ENCODE assay signal across 9 mouse cellular contexts in the genomic region with DNA sequence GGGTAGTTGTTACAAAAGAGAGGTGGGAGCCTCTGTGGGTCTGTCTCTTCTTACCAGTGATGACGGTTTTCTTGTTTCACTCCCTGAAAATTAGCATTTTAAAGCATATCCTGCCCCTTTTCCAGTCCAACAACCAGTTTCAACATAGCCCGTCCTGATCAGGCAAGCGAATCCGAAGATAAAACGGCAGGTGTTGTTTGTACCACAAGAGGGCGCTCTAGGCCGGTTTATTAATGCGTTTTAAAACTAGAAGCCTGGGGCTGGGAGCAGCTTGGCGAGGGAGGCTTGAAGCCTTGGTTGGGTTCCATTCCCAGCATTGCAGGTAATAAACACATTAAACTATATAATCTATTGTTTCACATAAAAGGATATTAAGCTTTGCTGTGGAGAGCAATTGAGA. TPM values are rescaled to one million over a fixed set of nuclear protein-coding genes. Genes with fewer than 3 reads are reported as not detected.
A peak's percentile ranks its signal among the peaks of the same experiment; 100 is the strongest.
DNase-seq lines count a peak whose midpoint lies in the region; ATAC-seq and TF ChIP-seq lines count a peak whose summit lies in the region.
"Had no signal": no experiment of that assay in that cellular context is flagged by ENCODE, and none has a peak within 500 bp of the region (broad histone marks: within the 10 kb centered on the region; RNA-seq: fewer than 3 reads in every experiment).

No protein-coding gene starts in this region.

- no peaks in the 10 kb centered on the region for H3K36me3 ChIP-seq in liver, adult 2 months (ENCODE audit: control insufficient read depth, insufficient read depth, low read length)
- H3K36me3 ChIP-seq: limb, embryonic 12.5 days had no signal

- no peak overlapping the region for H3K4me3 ChIP-seq in bone marrow, adult 2 months (replicated peaks; ENCODE audit: control insufficient read depth, low read depth, low read length)
- H3K4me3 ChIP-seq in liver, adult 2 months (ENCODE audit: insufficient read depth, low read depth, low read length), result no peak overlapping the region
- H3K4me3 ChIP-seq: limb, embryonic 12.5 days had no signal

- no peak for TF ChIP-seq POLR2A in bone marrow, adult 2 months (IDR thresholded peaks at IDR 0.05; ENCODE audit: borderline replicate concordance, control insufficient read depth, low read depth, low read length)
- TF ChIP-seq POLR2A in liver, adult 2 months (IDR thresholded peaks at IDR 0.05; ENCODE audit: extremely low read depth, insufficient read depth, low read length), result no peak

- no peak overlapping the region for H3K9ac ChIP-seq in liver, adult 2 months (ENCODE audit: low read depth, low read length)
- H3K9ac ChIP-seq: limb, embryonic 12.5 days had no signal

- WGBS in bone marrow, adult 2 months, result under 1% methylated on average over 9 of the region's 9 CpGs
- 1% methylated on average over 9 of the region's 9 CpGs for WGBS in liver, adult 2 months

- TF ChIP-seq CTCF in bone marrow, adult 2 months (IDR thresholded peaks at IDR 0.05; ENCODE audit: control insufficient read depth, insufficient read depth, low read length), result peak; percentile 49
- TF ChIP-seq CTCF in liver, adult 2 months (IDR thresholded peaks at IDR 0.05; ENCODE audit: low read depth, low read length), result peak; percentile 57

- no peak overlapping the region for H3K27ac ChIP-seq in bone marrow, adult 2 months (ENCODE audit: control insufficient read depth, insufficient read depth, low read depth, low read length, poor library complexity)
- no peak overlapping the region for H3K27ac ChIP-seq in liver, adult 2 months (replicated peaks; ENCODE audit: insufficient read depth, low read depth, low read length)
- H3K27ac ChIP-seq: limb, embryonic 12.5 days had no signal

- H3K79me2 ChIP-seq in liver, adult 2 months (ENCODE audit: control insufficient read depth, insufficient read depth, low read length), result no peaks in the 10 kb centered on the region

- no peaks in the 10 kb centered on the region; the same call in 1 of the 2 replicates for H3K27me3 ChIP-seq in liver, adult 2 months (ENCODE audit: control insufficient read depth, insufficient read depth, low read length)

- DNase-seq in 3134 (ENCODE audit: extremely low read depth, insufficient read length, low spot score), result peak; percentile 39
- peak; percentile 90 for DNase-seq in CD4-positive, CD25-positive, alpha-beta regulatory T cell, adult 2 months (ENCODE audit: low read depth, low spot score)
- peak; percentile 51 to 79 for DNase-seq in kidney, adult 8-10 months
- peak; percentile 56 for DNase-seq in liver, adult 2 months (ENCODE audit: extremely low read depth, low read depth, low spot score)
- peak; percentile 71 for DNase-seq in retina, postnatal 7 days (ENCODE audit: low read depth, low spot score)
- DNase-seq in urinary bladder, postnatal 36 days (ENCODE audit: low spot score in 2 of 2), result peak; percentile 35 to 63

- peak; percentile 69 for ATAC-seq in erythroblast, adult 5-6 weeks (replicated peaks; ENCODE audit: low FRiP score, poor library complexity, severe bottlenecking)

- H3K4me1 ChIP-seq in bone marrow, adult 2 months (ENCODE audit: control insufficient read depth, insufficient read depth, low read length), result peaks cover 2% of the 10 kb centered on the region
- H3K4me1 ChIP-seq in liver, adult 2 months (ENCODE audit: control insufficient read depth, insufficient read depth, low read length), result no peaks in the 10 kb centered on the region
- H3K4me1 ChIP-seq: limb, embryonic 12.5 days had no signal

RNA-seq across cellular contexts. Expression of gene H2-Oa, which starts 14.6 kb away (rescaled TPM):
- polyA plus RNA-seq in bone marrow, adult 2 months (2011; ENCODE audit: insufficient read depth, insufficient read length, low replicate concordance, missing spikeins), result 3.9 and 6.3 TPM in 2 replicates
- 0.84 and 7.9 TPM in 2 replicates for total RNA-seq in erythroblast, adult 5-6 weeks (2015; ENCODE audit: low replicate concordance)
- total RNA-seq in erythroblast, adult 5-6 weeks (2017; ENCODE audit: low replicate concordance), result 1.1 TPM in 1 of 2 replicates, not detected in the other
- total RNA-seq in liver, adult 2 months (2014; rRNA removed), result 0.28 and 0.47 TPM in 2 replicates
- 0.76 and 1.4 TPM in 2 replicates for polyA plus RNA-seq in liver, adult 2 months (2012; rRNA removed)

RNA-seq across cellular contexts. Expression of gene Col11a2, which starts 38.3 kb away (rescaled TPM):
- 10.7 and 12.6 TPM in 2 replicates for polyA plus RNA-seq in bone marrow, adult 2 months (2011; ENCODE audit: insufficient read depth, insufficient read length, low replicate concordance, missing spikeins)
- total RNA-seq in erythroblast, adult 5-6 weeks (2015; ENCODE audit: low replicate concordance), result 1.3 TPM in 1 of 2 replicates, not detected in the other
- 4.3 and 7.0 TPM in 2 replicates for total RNA-seq in erythroblast, adult 5-6 weeks (2017; ENCODE audit: low replicate concordance)
- total RNA-seq in liver, adult 2 months (2014; rRNA removed), result 0.18 and 0.74 TPM in 2 replicates
- polyA plus RNA-seq in liver, adult 2 months (2012; rRNA removed), result 0.20 and 0.23 TPM in 2 replicates

RNA-seq across cellular contexts. Expression of gene H2-DMa, which starts 41.8 kb away (rescaled TPM):
- 14.2 and 38.5 TPM in 2 replicates for polyA plus RNA-seq in bone marrow, adult 2 months (2011; ENCODE audit: insufficient read depth, insufficient read length, low replicate concordance, missing spikeins)
- total RNA-seq in erythroblast, adult 5-6 weeks (2015; ENCODE audit: low replicate concordance), result 15.9 and 37.5 TPM in 2 replicates
- total RNA-seq in erythroblast, adult 5-6 weeks (2017; ENCODE audit: low replicate concordance), result 11.7 and 13.3 TPM in 2 replicates
- 7.1 and 8.5 TPM in 2 replicates for total RNA-seq in liver, adult 2 months (2014; rRNA removed)
- 8.3 and 13.1 TPM in 2 replicates for polyA plus RNA-seq in liver, adult 2 months (2012; rRNA removed)

RNA-seq across cellular contexts. Expression of gene Brd2, which starts 44.9 kb away (rescaled TPM):
- polyA plus RNA-seq in bone marrow, adult 2 months (2011; ENCODE audit: insufficient read depth, insufficient read length, low replicate concordance, missing spikeins), result 118 and 172 TPM in 2 replicates
- total RNA-seq in erythroblast, adult 5-6 weeks (2015; ENCODE audit: low replicate concordance), result 36.1 and 75.0 TPM in 2 replicates
- total RNA-seq in erythroblast, adult 5-6 weeks (2017; ENCODE audit: low replicate concordance), result 114 and 135 TPM in 2 replicates
- total RNA-seq in liver, adult 2 months (2014; rRNA removed), result 39.0 and 53.2 TPM in 2 replicates
- 55.8 and 76.9 TPM in 2 replicates for polyA plus RNA-seq in liver, adult 2 months (2012; rRNA removed)

RNA-seq across cellular contexts. Expression of gene Rxrb, which starts 45.9 kb away (rescaled TPM):
- 36.0 and 70.9 TPM in 2 replicates for polyA plus RNA-seq in bone marrow, adult 2 months (2011; ENCODE audit: insufficient read depth, insufficient read length, low replicate concordance, missing spikeins)
- total RNA-seq in erythroblast, adult 5-6 weeks (2015; ENCODE audit: low replicate concordance), result 7.1 and 8.3 TPM in 2 replicates
- total RNA-seq in erythroblast, adult 5-6 weeks (2017; ENCODE audit: low replicate concordance), result 10.7 and 12.0 TPM in 2 replicates
- 13.0 and 17.0 TPM in 2 replicates for total RNA-seq in liver, adult 2 months (2014; rRNA removed)
- 40.3 and 46.5 TPM in 2 replicates for polyA plus RNA-seq in liver, adult 2 months (2012; rRNA removed)

Comparison
In these comparisons a context has a peak if more than half of its experiments do, and no peak if none do; other contexts are left out.
1. DNase-seq: peak in every context shown above with its lines; median percentile 90 in CD4-positive, CD25-positive, alpha-beta regulatory T cell, adult 2 months; 71 in retina, postnatal 7 days; 65 in kidney, adult 8-10 months; 56 in liver, adult 2 months; 49 in urinary bladder, postnatal 36 days; 39 in 3134.